Mouse (Mus musculus) heart, adult 2 months (tissue): ENCODE measurements at regions not wholly inside any gene's neighbourhood (a gene's known extent, or its start where the extent isn't known, plus 50 kb on each side); places are given as distances from the start of the nearest gene placed in this dataset.

ENCODE experiments used
- CTCF ChIP-seq: fragments of 200-600 bp; IDR thresholded peaks from 2 replicates; pipeline ENCODE4 v1.8.1; 2022; ENCODE audit warnings: antibody characterized with exemption, mild to moderate bottlenecking, moderate library complexity
- EP300 ChIP-seq: fragments of 200-500 bp; IDR thresholded peaks from 2 replicates; pipeline ENCODE4 v1.6.1; 2011; ENCODE audit warnings: low read depth, low read length, control low read depth; ENCODE audit not compliant: insufficient read depth

DNA sequence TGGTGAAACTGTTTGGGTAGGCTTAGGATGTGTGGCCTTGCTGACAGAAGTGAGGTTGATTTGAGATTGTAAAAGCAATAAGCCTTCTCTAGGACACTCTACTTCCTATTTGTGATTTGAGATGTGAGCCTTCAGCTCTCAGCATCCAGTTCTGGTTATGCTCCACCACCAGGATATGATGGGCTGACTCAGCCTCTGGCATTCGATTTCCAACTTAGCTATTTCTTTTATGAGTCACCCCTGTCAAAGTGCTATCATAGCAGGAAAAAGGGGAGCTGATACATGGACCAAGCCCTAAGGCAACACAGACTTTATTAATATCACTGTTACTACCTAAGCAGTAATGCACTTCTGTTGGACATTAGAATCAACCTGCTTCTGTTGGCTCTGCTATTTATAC is 310.2 kb upstream of the Ndst3 start:
- TF ChIP-seq EP300 (no peak), CTCF (no peak)
